Mouse (Mus musculus) lung, embryonic 16.5 days (tissue): Measurements from ENCODE around the gene Nexn. TPM values are rescaled to one million over a fixed set of nuclear protein-coding genes. Genes with fewer than 3 reads are reported as not detected.
A peak's percentile ranks its signal among the peaks of the same experiment; 100 is the strongest.
"Not testable (repeated sequence)": the region's sequence is repeated elsewhere in the genome, so short reads cannot be mapped to it uniquely, and the experiment has no call there.

Experiments
- ATAC-seq: fragments of 200-750 bp; cut with Nextera tagmentation; 2 replicates; pipeline ENCODE4 v1.8.0; 2017; ENCODE audit warnings: low read depth, mild to moderate bottlenecking, moderate library complexity
- H3K27ac ChIP-seq: fragments of 300-500 bp; sonication (generic); 2 replicates; pipeline ENCODE4 v1.5.1; 2014; ENCODE audit warnings: mild to moderate bottlenecking, control low read depth, low read length
- H3K27me3 ChIP-seq: fragments of 300-500 bp; sonication (generic); 2 replicates; pipeline ENCODE4 v1.6.1; 2014; ENCODE audit warnings: low read depth, low read length, mixed read lengths; ENCODE audit not compliant: control insufficient read depth, insufficient read depth
- H3K36me3 ChIP-seq: fragments of 300-500 bp; sonication (generic); 2 replicates; pipeline ENCODE4 v1.6.1; 2014; ENCODE audit warnings: low read length; ENCODE audit not compliant: control insufficient read depth, insufficient read depth
- H3K4me1 ChIP-seq: fragments of 300-500 bp; sonication (generic); replicated peaks from 2 replicates; pipeline ENCODE4 v1.6.1; 2014; ENCODE audit warnings: low read length, mixed read lengths; ENCODE audit not compliant: control insufficient read depth, insufficient read depth
- H3K4me2 ChIP-seq: fragments of 300-500 bp; sonication (generic); 2 replicates; pipeline ENCODE4 v1.6.1; 2014; ENCODE audit warnings: low read depth, low read length, control low read depth
- H3K4me3 ChIP-seq: fragments of 300-500 bp; sonication (generic); 2 replicates; pipeline ENCODE4 v1.5.1; 2014; ENCODE audit warnings: mild to moderate bottlenecking, low read length, control low read depth
- H3K9ac ChIP-seq: fragments of 300-500 bp; sonication (generic); 2 replicates; pipeline ENCODE4 v1.6.1; 2014; ENCODE audit warnings: low read length, control low read depth
- H3K9me3 ChIP-seq: fragments of 300-500 bp; sonication (generic); 2 replicates; pipeline ENCODE4 v1.6.1; 2016; ENCODE audit warnings: low read length; ENCODE audit not compliant: control insufficient read depth
- WGBS: fragments of 180-500 bp; shearing (Covaris S2); extraction: QIAGEN DNeasy Blood & Tissue Kit; methylation state at CpG from one replicate; pipeline ENCODE4 v1.1.7; 2014; 5-methylcytosine and 5-hydroxymethylcytosine counted together
- polyA plus RNA-seq: library from polyadenylated mRNA; unstranded; fragments of >200 nt; fragmentation: Nextera tagmentation; extraction: Ambion mirVana; gene quantifications from 2 replicates; pipeline ENCODE4 v1.2.1, GENCODE M21; 2015

Nexn gene
- polyA plus RNA-seq, 1 experiment from 2014 or later, result 79.2 TPM

DNA sequence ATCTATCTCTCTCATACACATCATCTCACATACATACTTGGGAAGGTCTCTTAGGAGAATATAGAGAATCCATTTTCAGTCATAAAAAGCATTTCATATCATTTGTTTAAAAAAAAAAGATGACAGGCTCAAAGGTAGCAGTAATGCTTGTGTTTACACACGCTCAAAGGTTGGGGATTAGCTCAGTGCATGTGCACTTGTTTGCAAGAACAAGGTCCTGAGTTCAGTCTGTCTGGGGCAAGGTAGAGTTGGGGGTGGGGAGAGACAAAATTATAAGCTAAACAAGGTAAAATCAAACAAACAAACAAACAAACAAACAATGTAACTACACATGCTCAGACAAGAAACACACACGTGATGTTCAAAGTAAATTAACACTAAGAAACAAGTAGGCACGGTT, 65.0 kb downstream of the Nexn start:
- no peak overlapping the region for H3K9ac ChIP-seq
- no peak overlapping the region for H3K4me2 ChIP-seq
- H3K27ac ChIP-seq, result no peak overlapping the region
- WGBS, result 82% methylated on average over 3 of the region's 3 CpGs
- H3K27me3 ChIP-seq, result no peaks in the 10 kb centered on the region
- H3K4me1 ChIP-seq, result no peaks in the 10 kb centered on the region
- no peaks in the 10 kb centered on the region for H3K36me3 ChIP-seq
- H3K9me3 ChIP-seq, result no peaks in the 10 kb centered on the region
- no peak overlapping the region for H3K4me3 ChIP-seq
- no peak for ATAC-seq

DNA sequence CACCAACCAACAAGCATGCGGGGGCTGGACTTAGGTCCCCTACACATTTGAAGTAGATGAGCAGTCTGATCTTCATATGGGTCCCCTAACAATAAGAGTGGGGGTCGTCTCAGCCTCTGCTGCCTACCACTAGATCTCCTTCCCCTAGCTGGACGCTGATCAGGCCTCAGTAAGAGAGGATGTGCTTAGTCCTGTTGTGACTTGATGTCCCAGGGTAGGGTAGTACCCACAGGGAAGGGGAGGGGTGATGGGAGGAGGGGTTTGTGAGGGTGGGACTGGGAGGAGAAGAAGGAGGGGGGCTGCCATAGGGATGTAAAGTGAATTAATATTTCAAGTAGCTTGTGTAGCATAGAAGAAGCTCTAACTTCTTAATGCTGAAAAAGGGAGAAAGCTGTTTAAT, 67.0 kb downstream of the Nexn start:
- Histone ChIP-seq H3K27me3 (no peaks in the 10 kb centered on the region), H3K4me3 (no peak overlapping the region), H3K9me3 (no peaks in the 10 kb centered on the region), H3K27ac (no peak overlapping the region), H3K4me2 (no peak overlapping the region), H3K9ac (no peak overlapping the region), H3K36me3 (no peaks in the 10 kb centered on the region), H3K4me1 (no peaks in the 10 kb centered on the region)
- no peak for ATAC-seq
- WGBS, result 67% methylated on average over 3 of the region's 3 CpGs

DNA sequence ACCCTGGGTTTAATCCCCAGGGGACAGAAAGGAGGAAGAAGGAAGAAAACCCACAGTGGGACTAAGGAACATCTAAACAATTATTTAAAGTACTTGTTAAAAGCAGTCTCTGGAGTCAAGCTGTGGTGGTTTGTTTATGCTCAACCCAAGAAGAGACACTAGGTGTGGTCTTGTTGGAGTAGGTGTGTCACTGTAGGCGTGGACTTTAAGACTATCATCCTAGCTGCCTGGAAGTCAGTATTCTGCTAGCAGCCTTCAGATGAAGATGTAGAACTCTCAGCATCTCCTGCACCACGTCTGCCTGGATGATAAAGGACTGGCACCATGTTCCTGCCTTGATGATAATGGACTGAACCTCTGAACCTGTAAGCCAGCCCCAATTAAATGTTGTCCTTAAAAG, 68.9 kb downstream of the Nexn start:
- H3K27ac ChIP-seq, H3K36me3 ChIP-seq, H3K9ac ChIP-seq, H3K4me2 ChIP-seq, H3K27me3 ChIP-seq, H3K4me3 ChIP-seq, H3K9me3 ChIP-seq, ATAC-seq, H3K4me1 ChIP-seq: not testable (repeated sequence)
- WGBS, result 42% methylated on average over 2 of the region's 2 CpGs

DNA sequence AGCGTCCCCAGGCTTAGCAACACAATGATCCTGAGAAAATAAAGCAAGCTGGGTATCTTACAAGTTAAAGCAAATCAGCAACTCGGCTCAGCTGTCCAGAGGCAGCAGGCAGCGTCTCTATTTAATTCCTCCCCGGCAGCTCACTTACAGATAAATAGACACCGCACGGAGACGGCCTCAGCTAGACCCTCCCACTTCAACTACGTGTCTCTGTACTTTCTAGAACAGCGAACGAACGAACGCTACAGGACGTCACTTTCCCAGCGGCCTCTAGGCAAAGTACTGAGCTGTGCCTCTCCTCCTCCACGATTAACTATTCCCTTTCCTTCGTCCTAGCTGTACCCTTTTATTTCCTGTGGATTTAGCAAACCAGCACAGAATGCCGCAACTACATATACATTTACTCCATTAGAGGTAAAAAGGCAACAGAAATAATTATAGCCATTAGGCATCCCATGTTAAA, 72.5 kb downstream of the Nexn start:
- peak; percentile 94 for ATAC-seq
- Histone ChIP-seq H3K27ac (peak overlapping the region; percentile 93), H3K9me3 (no peaks in the 10 kb centered on the region), H3K9ac (peak overlapping the region; percentile 71), H3K4me1 (peaks cover 17% of the 10 kb centered on the region), H3K4me2 (peak overlapping the region; percentile 53), H3K4me3 (peak overlapping the region; percentile 60), H3K27me3 (no peaks in the 10 kb centered on the region), H3K36me3 (no peaks in the 10 kb centered on the region)
- WGBS, result under 1% methylated on average over 17 of the region's 17 CpGs

DNA sequence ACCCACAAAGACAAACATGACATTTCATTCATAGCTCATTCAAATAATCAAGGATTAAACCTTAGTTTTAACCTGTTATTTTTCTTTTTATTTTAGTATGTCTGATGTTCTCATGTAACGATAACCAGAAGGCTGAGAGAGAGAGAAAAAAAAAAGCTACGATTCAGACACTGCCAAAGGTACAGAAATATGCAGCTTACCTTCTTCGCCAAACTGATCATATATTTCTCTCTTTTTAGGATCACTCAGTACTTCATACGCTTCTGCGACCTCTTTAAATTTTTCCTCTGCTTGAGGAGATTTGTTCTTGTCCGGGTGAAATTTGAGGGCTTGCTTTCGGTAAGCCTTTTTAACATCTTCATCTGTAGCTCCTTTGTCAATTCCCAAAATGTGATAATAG, 73.0 kb downstream of the Nexn start:
- Histone ChIP-seq H3K4me1 (peaks cover 18% of the 10 kb centered on the region), H3K9me3 (no peaks in the 10 kb centered on the region), H3K36me3 (no peaks in the 10 kb centered on the region), H3K4me3 (peak overlapping the region; percentile 60), H3K27me3 (no peaks in the 10 kb centered on the region), H3K27ac (peak overlapping the region; percentile 93), H3K9ac (peak overlapping the region; percentile 71), H3K4me2 (peak overlapping the region; percentile 53)
- ATAC-seq, result no peak
- WGBS, result 1% methylated on average over 7 of the region's 7 CpGs

DNA sequence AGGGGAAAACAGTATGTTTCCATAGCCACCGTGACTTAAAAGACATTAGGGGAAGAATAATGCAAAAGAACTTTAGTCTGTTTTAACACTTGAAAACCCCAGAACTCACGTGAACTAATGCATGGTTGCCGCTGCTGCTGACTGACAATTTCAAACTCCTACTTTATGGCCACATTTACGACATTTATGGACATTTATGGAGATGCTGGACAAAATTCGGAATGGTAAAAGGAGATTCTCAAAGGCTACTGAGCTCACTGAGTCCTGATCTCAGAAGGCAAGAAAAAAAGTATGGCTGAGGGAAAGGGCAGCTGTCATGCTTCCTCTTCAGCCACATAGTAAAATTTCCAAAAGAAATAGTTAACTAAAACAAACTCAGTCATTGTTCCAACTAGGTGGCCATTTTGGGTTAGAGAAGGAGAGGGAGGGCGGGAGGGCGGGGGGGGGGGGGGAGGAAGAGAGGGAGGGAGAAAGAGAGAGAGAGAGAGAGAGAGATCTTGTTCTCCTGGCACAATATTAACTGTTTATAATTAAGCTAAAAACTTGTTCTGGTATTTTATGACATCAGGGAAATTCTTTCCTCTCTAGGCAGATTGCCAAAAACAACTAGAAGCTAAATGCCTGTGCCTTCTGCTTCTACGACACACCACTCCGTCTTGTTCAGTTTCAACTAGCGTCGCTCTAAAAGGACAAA, 73.8 kb downstream of the Nexn start:
- H3K36me3 ChIP-seq, result no peaks in the 10 kb centered on the region
- H3K9ac ChIP-seq, result peak overlapping the region; percentile 63
- peaks cover 18% of the 10 kb centered on the region for H3K4me1 ChIP-seq
- WGBS, result 4% methylated on average over 9 of the region's 11 CpGs
- H3K4me2 ChIP-seq, result peak overlapping the region; percentile 60
- peak overlapping the region; percentile 91 for H3K27ac ChIP-seq
- H3K27me3 ChIP-seq, result no peaks in the 10 kb centered on the region
- peak; percentile 29; the same call in 1 of the 2 replicates for ATAC-seq
- peak overlapping the region; percentile 53 for H3K4me3 ChIP-seq
- no peaks in the 10 kb centered on the region for H3K9me3 ChIP-seq

DNA sequence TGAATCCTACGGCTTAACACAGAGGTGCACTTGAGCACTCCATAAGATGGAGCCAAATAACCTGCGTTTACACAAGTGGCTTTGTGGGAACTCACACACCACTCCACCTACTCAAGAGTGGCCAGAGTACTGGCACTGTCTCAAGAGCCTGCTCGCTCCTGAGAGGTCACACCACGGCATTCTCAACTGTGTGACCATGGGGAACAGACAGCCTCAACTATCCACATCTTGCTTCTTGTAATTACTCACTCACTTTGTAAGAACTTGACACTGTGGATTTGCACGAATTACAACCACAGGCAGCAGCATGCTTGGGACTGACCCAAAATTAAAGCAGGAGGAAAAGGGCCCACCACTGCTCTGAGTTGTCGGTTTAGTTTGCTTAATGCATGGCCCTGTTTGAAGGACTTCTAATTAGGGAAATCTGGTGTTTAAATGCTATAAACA, 74.3 kb downstream of the Nexn start:
- ATAC-seq, result peak; percentile 87
- WGBS, result 10% methylated on average over 6 of the region's 6 CpGs
- Histone ChIP-seq H3K36me3 (no peaks in the 10 kb centered on the region), H3K9me3 (no peaks in the 10 kb centered on the region), H3K4me2 (peak overlapping the region; percentile 60), H3K4me3 (peak overlapping the region; percentile 53), H3K27ac (peak overlapping the region; percentile 91), H3K27me3 (no peaks in the 10 kb centered on the region), H3K4me1 (peaks cover 18% of the 10 kb centered on the region), H3K9ac (peak overlapping the region; percentile 63)

DNA sequence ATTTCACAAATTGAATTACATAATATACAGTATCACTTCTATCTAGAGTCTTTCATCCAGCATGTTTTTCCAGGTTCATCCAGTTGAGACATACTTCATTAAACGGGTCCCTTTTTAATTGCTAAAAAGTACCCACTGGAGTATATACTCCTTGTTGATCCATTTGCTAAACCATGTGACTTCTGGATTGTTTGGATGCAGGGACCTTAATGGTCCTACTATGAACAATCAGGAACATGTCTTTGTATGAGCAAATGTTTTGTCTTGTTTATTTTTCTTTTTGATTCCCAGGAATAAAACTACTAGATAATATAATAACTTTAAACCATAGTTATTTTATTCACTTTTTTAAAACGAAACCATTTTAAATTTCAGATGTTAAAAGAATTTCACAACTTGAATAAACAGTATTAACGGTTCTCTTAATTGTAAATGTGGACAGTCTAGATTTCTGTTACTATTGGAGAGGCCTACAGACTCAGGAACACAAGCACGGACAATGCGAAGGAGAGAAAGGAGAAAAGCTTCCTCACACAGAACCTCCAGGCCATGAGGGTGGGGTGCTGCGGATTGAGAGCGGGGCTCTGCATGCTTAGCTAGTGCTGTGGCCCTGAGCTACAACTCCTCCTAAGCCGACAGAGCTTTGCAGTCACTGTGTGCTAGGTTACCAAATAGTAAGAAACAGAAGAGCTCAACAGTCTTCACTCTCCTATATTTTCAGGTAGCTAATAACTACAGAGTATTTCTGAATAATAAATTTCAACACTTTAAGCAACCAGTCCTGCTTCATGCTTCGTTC, 75.3 kb downstream of the Nexn start:
- Histone ChIP-seq H3K27ac (peak overlapping the region; percentile 80), H3K4me2 (peak overlapping the region; percentile 70), H3K4me3 (peak overlapping the region; percentile 49), H3K36me3 (0 out of 2 replicates have a peak, but pooled peaks cover 5% of the 10 kb centered on the region), H3K4me1 (peaks cover 24% of the 10 kb centered on the region), H3K9me3 (no peaks in the 10 kb centered on the region), H3K9ac (peak overlapping the region; percentile 67), H3K27me3 (no peaks in the 10 kb centered on the region)
- 52% methylated on average over 9 of the region's 9 CpGs for WGBS
- no peak for ATAC-seq

DNA sequence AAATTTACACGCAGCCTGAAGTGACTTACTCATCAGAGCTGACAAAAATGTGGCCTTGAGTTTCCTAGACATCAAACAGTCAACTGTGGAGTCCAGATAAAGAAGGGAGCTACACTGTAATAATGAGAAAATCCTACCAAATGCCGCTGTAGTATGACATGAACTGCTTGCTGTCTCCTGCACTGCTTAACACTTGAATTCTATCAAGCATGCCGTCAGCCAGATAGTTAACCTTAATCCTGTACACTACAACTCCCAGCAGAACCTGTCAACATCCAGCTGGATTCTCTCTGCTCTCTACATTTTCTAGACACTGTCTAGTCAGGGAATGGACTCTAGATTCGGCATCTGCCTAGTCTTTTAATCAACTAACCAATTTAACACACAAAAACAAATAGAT, 76.8 kb downstream of the Nexn start:
- H3K4me1 ChIP-seq, result peaks cover 24% of the 10 kb centered on the region
- WGBS, result 29% methylated on average over 4 of the region's 4 CpGs
- H3K36me3 ChIP-seq, result peaks cover 9% of the 10 kb centered on the region; the same call in 1 of the 2 replicates
- H3K27me3 ChIP-seq, result no peaks in the 10 kb centered on the region
- H3K27ac ChIP-seq, result peak overlapping the region; percentile 62
- H3K4me3 ChIP-seq, result peak overlapping the region; percentile 22
- ATAC-seq, result no peak
- H3K9ac ChIP-seq, result peak overlapping the region; percentile 46
- no peaks in the 10 kb centered on the region for H3K9me3 ChIP-seq
- H3K4me2 ChIP-seq, result peak overlapping the region; percentile 36; the same call in 1 of the 2 replicates
